Mouse (Mus musculus): ENCODE data around the gene Med27. TPM values are rescaled to one million over a fixed set of nuclear protein-coding genes. Genes with fewer than 3 reads are reported as not detected.

Med27 gene
- polyA plus RNA-seq, 1 experiment from 2014 or later, result 76.0 TPM

DNA sequence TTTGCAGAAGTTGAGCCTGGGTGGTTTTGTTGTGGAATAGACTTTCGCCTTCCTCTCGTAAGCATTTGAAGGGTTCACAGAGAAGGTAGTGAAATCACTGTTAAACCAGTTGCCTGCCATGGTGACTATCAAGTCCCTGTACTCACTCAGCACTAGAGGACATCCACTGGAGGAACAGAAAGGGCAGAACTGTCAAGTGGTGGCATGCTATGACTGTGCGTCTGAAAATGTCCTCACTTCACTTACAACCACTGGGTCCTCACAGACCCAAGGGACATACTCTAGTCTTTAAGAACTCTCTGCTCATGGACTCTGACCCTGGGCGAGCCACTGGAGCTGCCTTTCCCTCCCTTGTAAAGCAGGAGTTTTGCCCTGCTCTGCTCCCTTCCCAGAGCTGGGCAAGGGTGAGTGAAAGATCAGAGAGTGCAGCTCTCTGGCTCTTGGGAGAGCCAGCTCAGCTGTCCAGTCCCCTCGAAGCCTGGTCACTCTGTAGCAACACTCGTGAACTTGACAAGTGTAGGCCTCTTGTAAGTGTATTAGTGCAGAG, 116.5 kb downstream of the Med27 start:
- 88% methylated on average over 6 of the region's 6 CpGs for WGBS
- Histone ChIP-seq H3K9me3 (ENCODE audit: control insufficient read depth, low read length) (no peaks in the 10 kb centered on the region), H3K9ac (ENCODE audit: low read length) (no peak overlapping the region), H3K36me3 (ENCODE audit: control insufficient read depth, insufficient read depth, low read length) (no peaks in the 10 kb centered on the region), H3K27me3 (ENCODE audit: control insufficient read depth, insufficient read depth, low read length) (no peaks in the 10 kb centered on the region), H3K27ac (ENCODE audit: low read depth, low read length) (no peak overlapping the region), H3K4me2 (ENCODE audit: low read depth) (no peak overlapping the region), H3K4me3 (ENCODE audit: low read depth, low read length) (no peak overlapping the region), H3K4me1 (ENCODE audit: control insufficient read depth, insufficient read depth, low read length) (no peaks in the 10 kb centered on the region)
- ATAC-seq (ENCODE audit: insufficient read depth, low FRiP score, low TSS enrichment) (no peak), DNase-seq (ENCODE audit: low spot score) (no peak)

DNA sequence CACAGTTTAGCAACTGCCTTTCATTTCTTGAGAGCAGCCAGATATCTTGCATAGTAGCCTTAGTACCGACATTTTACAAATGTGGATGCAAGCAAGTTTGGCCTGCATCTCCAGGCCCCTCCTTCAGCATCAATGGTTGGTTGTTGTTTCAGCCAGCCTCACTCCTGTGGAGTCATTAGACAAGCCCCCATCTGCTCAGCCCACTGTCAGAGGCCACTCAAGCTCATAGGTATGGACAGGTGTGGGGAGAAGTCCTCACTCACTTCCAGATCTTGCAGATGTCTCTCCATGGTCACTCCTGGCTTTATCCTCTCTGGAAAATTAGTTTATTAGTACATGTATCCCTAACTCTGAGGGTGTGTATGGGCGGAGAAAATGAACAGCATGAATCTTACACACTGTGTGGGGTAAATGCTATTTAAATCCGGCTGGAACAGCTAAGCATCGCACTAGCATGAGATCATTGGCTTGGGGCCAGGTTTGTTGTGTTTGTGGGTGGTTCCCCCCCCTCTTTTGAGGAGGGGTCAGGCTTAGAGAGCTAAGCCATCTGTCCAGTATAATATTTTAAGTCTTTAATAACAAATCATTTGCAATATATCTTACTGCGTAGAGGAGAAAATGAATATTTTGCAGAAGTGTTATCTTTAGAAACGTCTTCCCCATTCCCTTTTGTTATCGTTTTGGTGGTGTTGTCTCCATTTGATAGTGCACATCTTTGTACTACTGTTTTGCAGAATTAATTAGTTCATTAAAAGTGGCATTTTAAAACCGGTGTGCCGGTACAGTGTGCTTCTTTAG, 118.4 kb downstream of the Med27 start:
- Histone ChIP-seq H3K4me2 (ENCODE audit: low read depth) (no peak overlapping the region), H3K36me3 (ENCODE audit: control insufficient read depth, insufficient read depth, low read length) (no peaks in the 10 kb centered on the region), H3K9me3 (ENCODE audit: control insufficient read depth, low read length) (no peaks in the 10 kb centered on the region), H3K27me3 (ENCODE audit: control insufficient read depth, insufficient read depth, low read length) (no peaks in the 10 kb centered on the region), H3K9ac (ENCODE audit: low read length) (no peak overlapping the region), H3K4me1 (ENCODE audit: control insufficient read depth, insufficient read depth, low read length) (no peaks in the 10 kb centered on the region), H3K27ac (ENCODE audit: low read depth, low read length) (no peak overlapping the region), H3K4me3 (ENCODE audit: low read depth, low read length) (no peak overlapping the region)
- WGBS, result 85% methylated on average over 9 of the region's 9 CpGs
- ATAC-seq (ENCODE audit: insufficient read depth, low FRiP score, low TSS enrichment) (no peak), DNase-seq (ENCODE audit: low spot score) (no peak)

- Histone ChIP-seq H3K4me2 (ENCODE audit: low read depth) (no peak overlapping the region), H3K4me1 (ENCODE audit: control insufficient read depth, insufficient read depth, low read length) (no peaks in the 10 kb centered on the region), H3K36me3 (ENCODE audit: control insufficient read depth, insufficient read depth, low read length) (no peaks in the 10 kb centered on the region), H3K9me3 (ENCODE audit: control insufficient read depth, low read length) (no peaks in the 10 kb centered on the region), H3K9ac (ENCODE audit: low read length) (no peak overlapping the region), H3K27ac (ENCODE audit: low read depth, low read length) (no peak overlapping the region), H3K27me3 (ENCODE audit: control insufficient read depth, insufficient read depth, low read length) (no peaks in the 10 kb centered on the region), H3K4me3 (ENCODE audit: low read depth, low read length) (no peak overlapping the region)
- ATAC-seq (ENCODE audit: insufficient read depth, low FRiP score, low TSS enrichment) (no peak), DNase-seq (ENCODE audit: low spot score) (no peak)
- 60% methylated on average over 3 of the region's 3 CpGs for WGBS
Measured at GRCm38 (mm10) chr2:29465649-29466137, 119.1 kb downstream of the Med27 start.

GRCm38 (mm10) chr2:29466396-29466795, 119.8 kb downstream of the Med27 start:
- Histone ChIP-seq H3K36me3 (ENCODE audit: control insufficient read depth, insufficient read depth, low read length) (no peaks in the 10 kb centered on the region), H3K4me2 (ENCODE audit: low read depth) (no peak overlapping the region), H3K4me3 (ENCODE audit: low read depth, low read length) (no peak overlapping the region), H3K27ac (ENCODE audit: low read depth, low read length) (no peak overlapping the region), H3K27me3 (ENCODE audit: control insufficient read depth, insufficient read depth, low read length) (no peaks in the 10 kb centered on the region), H3K4me1 (ENCODE audit: control insufficient read depth, insufficient read depth, low read length) (no peaks in the 10 kb centered on the region), H3K9me3 (ENCODE audit: control insufficient read depth, low read length) (no peaks in the 10 kb centered on the region), H3K9ac (ENCODE audit: low read length) (no peak overlapping the region)
- ATAC-seq (ENCODE audit: insufficient read depth, low FRiP score, low TSS enrichment) (no peak), DNase-seq (ENCODE audit: low spot score) (no peak)
- WGBS, result 80% methylated on average over 4 of the region's 4 CpGs

DNA sequence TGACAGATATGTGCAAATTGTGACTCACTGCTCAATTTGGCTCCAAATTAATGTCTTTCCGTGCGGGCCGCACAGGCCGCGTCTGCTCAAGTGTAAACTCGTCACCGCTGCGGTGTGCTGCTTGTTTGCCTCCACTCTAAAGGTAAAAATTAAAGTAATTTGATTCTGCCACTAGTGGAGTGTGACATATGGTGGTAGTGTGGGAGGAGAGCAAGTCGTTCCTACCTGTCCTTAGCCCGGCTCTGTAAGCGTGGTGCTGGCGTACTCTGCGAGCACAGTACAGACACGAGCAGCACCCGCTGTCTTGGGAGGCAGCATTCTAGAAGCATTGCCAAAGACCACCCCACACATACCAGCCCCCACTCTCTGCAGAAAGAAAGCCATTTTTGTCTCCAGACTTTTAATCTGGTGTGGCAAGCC, 121.9 kb downstream of the Med27 start:
- H3K9me3 ChIP-seq (ENCODE audit: control insufficient read depth, low read length), result no peaks in the 10 kb centered on the region
- H3K36me3 ChIP-seq (ENCODE audit: control insufficient read depth, insufficient read depth, low read length), result no peaks in the 10 kb centered on the region
- H3K4me1 ChIP-seq (ENCODE audit: control insufficient read depth, insufficient read depth, low read length), result peaks cover 2% of the 10 kb centered on the region; the same call in 1 of the 2 replicates
- H3K4me2 ChIP-seq (ENCODE audit: low read depth), result no peak overlapping the region
- no peak overlapping the region for H3K4me3 ChIP-seq (ENCODE audit: low read depth, low read length)
- 74% methylated on average over 15 of the region's 15 CpGs for WGBS
- ATAC-seq (ENCODE audit: insufficient read depth, low FRiP score, low TSS enrichment), result no peak
- H3K27ac ChIP-seq (ENCODE audit: low read depth, low read length), result no peak overlapping the region
- no peaks in the 10 kb centered on the region for H3K27me3 ChIP-seq (ENCODE audit: control insufficient read depth, insufficient read depth, low read length)
- H3K9ac ChIP-seq (ENCODE audit: low read length), result no peak overlapping the region
- no peak for DNase-seq (ENCODE audit: low spot score)

GRCm38 (mm10) chr2:29472952-29473437, 126.4 kb downstream of the Med27 start:
- DNase-seq (ENCODE audit: low spot score) (no peak), ATAC-seq (ENCODE audit: insufficient read depth, low FRiP score, low TSS enrichment) (no peak)
- 83% methylated on average over 4 of the region's 4 CpGs for WGBS
- Histone ChIP-seq H3K27me3 (ENCODE audit: control insufficient read depth, insufficient read depth, low read length) (no peaks in the 10 kb centered on the region), H3K4me3 (ENCODE audit: low read depth, low read length) (no peak overlapping the region), H3K9me3 (ENCODE audit: control insufficient read depth, low read length) (no peaks in the 10 kb centered on the region), H3K4me1 (ENCODE audit: control insufficient read depth, insufficient read depth, low read length) (peaks cover 5% of the 10 kb centered on the region; the same call in 1 of the 2 replicates), H3K36me3 (ENCODE audit: control insufficient read depth, insufficient read depth, low read length) (no peaks in the 10 kb centered on the region), H3K27ac (ENCODE audit: low read depth, low read length) (no peak overlapping the region), H3K9ac (ENCODE audit: low read length) (no peak overlapping the region), H3K4me2 (ENCODE audit: low read depth) (no peak overlapping the region)

GRCm38 (mm10) chr2:29473907-29474306, 127.3 kb downstream of the Med27 start:
- H3K4me1 ChIP-seq (ENCODE audit: control insufficient read depth, insufficient read depth, low read length), result peaks cover 5% of the 10 kb centered on the region; the same call in 1 of the 2 replicates
- no peak overlapping the region for H3K27ac ChIP-seq (ENCODE audit: low read depth, low read length)
- H3K27me3 ChIP-seq (ENCODE audit: control insufficient read depth, insufficient read depth, low read length), result no peaks in the 10 kb centered on the region
- no peaks in the 10 kb centered on the region for H3K36me3 ChIP-seq (ENCODE audit: control insufficient read depth, insufficient read depth, low read length)
- DNase-seq (ENCODE audit: low spot score) (peak; percentile 46), ATAC-seq (ENCODE audit: insufficient read depth, low FRiP score, low TSS enrichment) (no peak)
- H3K4me3 ChIP-seq (ENCODE audit: low read depth, low read length), result no peak overlapping the region
- no peak overlapping the region for H3K9ac ChIP-seq (ENCODE audit: low read length)
- no peaks in the 10 kb centered on the region for H3K9me3 ChIP-seq (ENCODE audit: control insufficient read depth, low read length)
- WGBS, result 44% methylated on average over 2 of the region's 2 CpGs
- no peak overlapping the region for H3K4me2 ChIP-seq (ENCODE audit: low read depth)

GRCm38 (mm10) chr2:29476702-29477101, 130.1 kb downstream of the Med27 start:
- no peaks in the 10 kb centered on the region for H3K36me3 ChIP-seq (ENCODE audit: control insufficient read depth, insufficient read depth, low read length)
- no peak overlapping the region for H3K4me3 ChIP-seq (ENCODE audit: low read depth, low read length)
- H3K9me3 ChIP-seq (ENCODE audit: control insufficient read depth, low read length), result no peaks in the 10 kb centered on the region
- no peak overlapping the region for H3K9ac ChIP-seq (ENCODE audit: low read length)
- ATAC-seq (ENCODE audit: insufficient read depth, low FRiP score, low TSS enrichment) (no peak), DNase-seq (ENCODE audit: low spot score) (no peak)
- H3K4me1 ChIP-seq (ENCODE audit: control insufficient read depth, insufficient read depth, low read length), result peaks cover 12% of the 10 kb centered on the region
- 89% methylated on average over 1 of the region's 1 CpGs for WGBS
- H3K4me2 ChIP-seq (ENCODE audit: low read depth), result no peak overlapping the region
- H3K27me3 ChIP-seq (ENCODE audit: control insufficient read depth, insufficient read depth, low read length), result no peaks in the 10 kb centered on the region
- H3K27ac ChIP-seq (ENCODE audit: low read depth, low read length), result no peak overlapping the region

GRCm38 (mm10) chr2:29481856-29482255, 135.2 kb downstream of the Med27 start:
- Histone ChIP-seq H3K9me3 (ENCODE audit: control insufficient read depth, low read length) (no peaks in the 10 kb centered on the region), H3K4me2 (ENCODE audit: low read depth) (no peak overlapping the region), H3K9ac (ENCODE audit: low read length) (no peak overlapping the region), H3K4me1 (ENCODE audit: control insufficient read depth, insufficient read depth, low read length) (peaks cover 30% of the 10 kb centered on the region), H3K36me3 (ENCODE audit: control insufficient read depth, insufficient read depth, low read length) (no peaks in the 10 kb centered on the region), H3K27me3 (ENCODE audit: control insufficient read depth, insufficient read depth, low read length) (no peaks in the 10 kb centered on the region), H3K27ac (ENCODE audit: low read depth, low read length) (0 out of 2 replicates have a peak overlapping the region, but pooled peaks have one; percentile 54), H3K4me3 (ENCODE audit: low read depth, low read length) (no peak overlapping the region)
- WGBS, result 36% methylated on average over 8 of the region's 8 CpGs
- ATAC-seq (ENCODE audit: insufficient read depth, low FRiP score, low TSS enrichment) (no peak), DNase-seq (ENCODE audit: low spot score) (peak; percentile 46)
